7 mouse cellular contexts compared by ENCODE assay signal in the genomic region with DNA sequence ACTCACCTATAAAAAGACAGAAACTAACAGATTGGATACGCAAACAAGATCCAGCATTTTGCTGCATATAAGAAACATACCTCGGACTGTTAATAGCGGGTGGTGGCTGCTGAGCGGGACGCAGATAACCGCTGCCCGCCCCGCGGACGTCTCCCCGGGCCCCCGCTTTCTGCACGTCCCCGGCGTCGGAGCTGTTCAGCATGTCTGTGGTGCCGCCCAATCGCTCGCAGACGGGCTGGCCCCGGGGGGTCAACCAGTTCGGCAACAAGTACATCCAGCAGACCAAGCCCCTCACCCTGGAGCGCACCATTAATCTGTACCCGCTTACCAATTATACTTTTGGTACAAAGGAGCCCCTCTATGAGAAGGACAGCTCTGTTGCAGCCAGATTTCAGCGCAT.
DNase-seq lines count a peak whose midpoint lies in the region; ATAC-seq and TF ChIP-seq lines count a peak whose summit lies in the region.
"Not testable (repeated sequence)": the region's sequence is repeated elsewhere in the genome, so short reads cannot be mapped to it uniquely, and the experiment has no call there.

No protein-coding gene starts in this region.

- H3K27me3 ChIP-seq in G1E (ENCODE audit: insufficient read depth, low read length); forebrain, embryonic 15.5 days; heart, embryonic 13.5 days (replicated peaks); liver, embryonic 11.5 days (replicated peaks; ENCODE audit: control insufficient read depth, insufficient read depth, low read length); lung, embryonic 16.5 days (ENCODE audit: control insufficient read depth, insufficient read depth, low read depth, low read length); midbrain, embryonic 11.5 days (ENCODE audit: control insufficient read depth, insufficient read depth, low read length): not testable (repeated sequence)

- TF ChIP-seq CTCF in G1E (IDR thresholded peaks at IDR 0.05; ENCODE audit: low read depth, low read length) = not testable (repeated sequence)

- 81% methylated on average over 21 of the region's 25 CpGs for WGBS in forebrain, embryonic 15.5 days
- WGBS in heart, embryonic 13.5 days = 51% methylated on average over 20 of the region's 25 CpGs
- 57% methylated on average over 16 of the region's 25 CpGs for WGBS in liver, embryonic 11.5 days
- WGBS in lung, embryonic 16.5 days = 72% methylated on average over 15 of the region's 25 CpGs
- WGBS in midbrain, embryonic 11.5 days = 62% methylated on average over 16 of the region's 25 CpGs

- DNase-seq in G1E (ENCODE audit: low spot score); liver, embryonic 11.5 days (ENCODE audit: low spot score); midbrain, embryonic 11.5 days (ENCODE audit: low spot score, missing footprints): not testable (repeated sequence)

- peak; percentile 28 for ATAC-seq in G1E (ENCODE audit: extremely low read depth, insufficient number of reproducible peaks, low FRiP score, poor library complexity, severe bottlenecking)
- peak; percentile 97 for ATAC-seq in erythroid progenitor cell, adult 5-6 weeks (replicated peaks; ENCODE audit: low FRiP score, poor library complexity, severe bottlenecking)
- ATAC-seq in forebrain, embryonic 15.5 days (replicated peaks) = 0 out of 2 replicates have a peak, but pooled peaks have one; percentile 53
- not testable (repeated sequence) for ATAC-seq in heart, embryonic 13.5 days (ENCODE audit: extremely low read depth, insufficient number of reproducible peaks, low FRiP score, low TSS enrichment)
- ATAC-seq in liver, embryonic 11.5 days (replicated peaks; ENCODE audit: low FRiP score) = 0 out of 2 replicates have a peak, but pooled peaks have one; percentile 29
- 0 out of 2 replicates have a peak, but pooled peaks have one; percentile 45 for ATAC-seq in lung, embryonic 16.5 days (ENCODE audit: low read depth)
- 0 out of 2 replicates have a peak, but pooled peaks have one; percentile 55 for ATAC-seq in midbrain, embryonic 11.5 days (ENCODE audit: low FRiP score)

- H3K36me3 ChIP-seq in G1E (replicated peaks); forebrain, embryonic 15.5 days; heart, embryonic 13.5 days; liver, embryonic 11.5 days (ENCODE audit: control insufficient read depth, insufficient read depth, low read length); lung, embryonic 16.5 days (ENCODE audit: control insufficient read depth, insufficient read depth, low read length); midbrain, embryonic 11.5 days (ENCODE audit: control insufficient read depth, insufficient read depth, low read length): not testable (repeated sequence)

- H3K4me3 ChIP-seq in G1E (ENCODE audit: low read depth, low read length); forebrain, embryonic 15.5 days; heart, embryonic 13.5 days; liver, embryonic 11.5 days (ENCODE audit: low read depth, low read length); lung, embryonic 16.5 days (ENCODE audit: low read length); midbrain, embryonic 11.5 days (ENCODE audit: low read depth, low read length): not testable (repeated sequence)

- H3K9ac ChIP-seq in forebrain, embryonic 15.5 days (replicated peaks); heart, embryonic 13.5 days; liver, embryonic 11.5 days (ENCODE audit: low read depth, low read length); lung, embryonic 16.5 days (ENCODE audit: low read length); midbrain, embryonic 11.5 days (ENCODE audit: low read length): not testable (repeated sequence)

- H3K4me1 ChIP-seq in G1E (ENCODE audit: insufficient read depth, low read depth, low read length); forebrain, embryonic 15.5 days; heart, embryonic 13.5 days; liver, embryonic 11.5 days (replicated peaks; ENCODE audit: control insufficient read depth, insufficient read depth, low read length); lung, embryonic 16.5 days (replicated peaks; ENCODE audit: control insufficient read depth, insufficient read depth, low read length); midbrain, embryonic 11.5 days (ENCODE audit: control insufficient read depth, insufficient read depth, low read length): not testable (repeated sequence)

- H3K4me2 ChIP-seq in forebrain, embryonic 15.5 days (replicated peaks); liver, embryonic 11.5 days; lung, embryonic 16.5 days (ENCODE audit: low read depth, low read length); midbrain, embryonic 11.5 days: not testable (repeated sequence)
- H3K4me2 ChIP-seq in heart, embryonic 13.5 days = peak overlapping the region; percentile 9; the same call in 1 of the 2 replicates

- H3K9me3 ChIP-seq in G1E (replicated peaks); forebrain, embryonic 15.5 days; heart, embryonic 13.5 days; liver, embryonic 11.5 days (ENCODE audit: control insufficient read depth, low read length); lung, embryonic 16.5 days (ENCODE audit: control insufficient read depth, low read length); midbrain, embryonic 11.5 days (ENCODE audit: control insufficient read depth, low read length): not testable (repeated sequence)

- H3K27ac ChIP-seq in forebrain, embryonic 15.5 days (replicated peaks); heart, embryonic 13.5 days (replicated peaks); liver, embryonic 11.5 days (ENCODE audit: low read depth, low read length); lung, embryonic 16.5 days (ENCODE audit: low read length); midbrain, embryonic 11.5 days (ENCODE audit: low read depth, low read length): not testable (repeated sequence)
